Mouse (Mus musculus) liver, adult 2 months (tissue): ENCODE measurements at regions not wholly inside any gene's neighbourhood (a gene's known extent, or its start where the extent isn't known, plus 50 kb on each side); places are given as distances from the start of the nearest gene placed in this dataset.

Experiments used
- CTCF ChIP-seq: fragments of 200-500 bp; IDR thresholded peaks from 2 replicates; pipeline ENCODE4 v1.5.1; 2011; ENCODE audit warnings: low read depth, low read length, control low read depth
- POLR2A ChIP-seq: fragments of 200-500 bp; IDR thresholded peaks from 2 replicates; pipeline ENCODE4 v1.6.1; 2011; ENCODE audit warnings: low read length, control low read depth; ENCODE audit not compliant: insufficient read depth; ENCODE audit errors: extremely low read depth

- TF ChIP-seq POLR2A = no peak
- no peak for TF ChIP-seq CTCF
Measured at GRCm38 (mm10) chr8:8335256-8335972, 325.6 kb downstream of the Efnb2 start.
